Mouse (Mus musculus) retina, embryonic 14.5 days (tissue): ENCODE results near the gene Cep295.
"Not testable (repeated sequence)": the region's sequence is repeated elsewhere in the genome, so short reads cannot be mapped to it uniquely, and the experiment has no call there.

Source experiments
- DNase-seq: peaks from one replicate; pipeline ENCODE4 v3.0.0-alpha.2; 2015; ENCODE audit warnings: low spot score

Gene Cep295

DNA sequence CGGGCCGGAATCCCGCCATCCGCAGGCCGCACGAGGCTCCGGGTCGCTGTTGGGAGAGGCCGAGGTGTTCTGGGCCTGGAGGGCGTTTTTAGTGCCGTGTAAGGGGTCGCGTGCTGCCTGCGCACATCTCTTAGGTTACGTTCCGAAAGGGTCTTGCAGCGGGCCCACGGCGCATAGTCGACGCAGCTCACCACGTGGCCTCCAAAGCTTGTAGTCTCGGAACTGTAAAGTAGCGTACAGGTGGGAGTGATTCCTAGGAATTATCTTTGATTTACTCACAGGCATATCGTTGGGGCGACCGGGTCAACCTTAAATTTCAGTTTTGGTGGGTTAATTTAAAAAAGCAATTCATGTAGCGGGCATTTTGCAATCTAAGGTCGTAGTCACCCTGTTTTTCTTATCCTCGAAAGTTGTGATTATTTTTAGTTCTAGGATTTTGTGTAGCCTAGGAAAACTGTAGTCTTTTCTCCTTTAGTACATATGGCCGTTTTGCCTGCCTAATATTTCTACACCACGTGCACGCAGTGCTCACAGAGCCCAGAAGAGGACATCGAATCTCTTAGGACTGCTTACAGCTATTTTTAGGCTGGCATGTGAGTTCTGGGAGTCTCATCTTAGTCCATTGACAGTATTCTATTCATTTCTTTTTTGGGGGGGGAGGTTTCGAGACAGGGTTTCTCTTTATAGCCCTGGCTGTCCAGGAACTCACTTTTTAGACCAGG, 51.0 kb downstream of the Cep295 start, which contains the start of gene 4931406C07Rik:
4931406C07Rik (minus strand) TSS at position 51 of the 722 bp plus-strand sequence.
- DNase-seq = peak; percentile 28

- peak; percentile 97 for DNase-seq
Observed at GRCm38 (mm10) chr9:15305503-15306397, 51.8 kb downstream of the Cep295 start, which contains the start of gene Taf1d. Gene Taf1d, plus strand, starts transcription at chr9:15306214.

DNA sequence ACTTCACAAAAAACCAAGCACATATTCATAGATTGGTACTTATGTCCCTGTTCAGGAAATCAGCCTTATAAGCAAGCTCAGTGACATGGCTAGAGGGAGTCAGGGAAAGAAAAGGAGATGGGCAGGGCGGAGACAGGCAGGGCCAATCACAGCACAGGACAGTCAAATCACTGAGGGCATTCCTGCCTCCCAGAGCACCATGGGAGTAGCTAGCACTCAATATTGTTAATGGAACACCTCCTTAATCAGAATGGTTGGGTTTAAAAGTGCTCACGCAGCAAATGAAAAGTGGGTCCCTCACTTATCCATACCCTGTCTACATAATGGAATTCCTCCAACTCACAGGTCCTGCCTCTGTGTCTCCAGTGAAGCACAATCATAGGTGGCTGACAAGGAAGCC, 54.7 kb downstream of the Cep295 start:
- no peak for DNase-seq

DNA sequence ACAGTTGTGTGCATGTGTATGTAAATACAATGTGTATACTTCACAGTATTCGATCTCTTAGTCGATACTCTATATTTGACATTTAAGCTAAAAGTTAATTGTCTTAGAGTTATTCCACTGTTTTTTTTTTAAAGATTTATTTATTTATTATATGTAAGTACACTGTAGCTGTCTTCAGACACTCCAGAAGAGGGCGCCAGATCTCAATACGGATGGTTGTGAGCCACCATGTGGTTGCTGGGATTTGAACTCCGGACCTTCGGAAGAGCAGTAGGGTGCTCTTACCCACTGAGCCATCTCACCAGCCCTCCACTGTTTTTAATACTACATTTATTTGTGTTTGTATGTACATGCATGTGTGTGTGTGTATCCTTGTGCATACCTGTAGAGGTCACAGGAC, 55.6 kb downstream of the Cep295 start:
- DNase-seq = not testable (repeated sequence)

DNA sequence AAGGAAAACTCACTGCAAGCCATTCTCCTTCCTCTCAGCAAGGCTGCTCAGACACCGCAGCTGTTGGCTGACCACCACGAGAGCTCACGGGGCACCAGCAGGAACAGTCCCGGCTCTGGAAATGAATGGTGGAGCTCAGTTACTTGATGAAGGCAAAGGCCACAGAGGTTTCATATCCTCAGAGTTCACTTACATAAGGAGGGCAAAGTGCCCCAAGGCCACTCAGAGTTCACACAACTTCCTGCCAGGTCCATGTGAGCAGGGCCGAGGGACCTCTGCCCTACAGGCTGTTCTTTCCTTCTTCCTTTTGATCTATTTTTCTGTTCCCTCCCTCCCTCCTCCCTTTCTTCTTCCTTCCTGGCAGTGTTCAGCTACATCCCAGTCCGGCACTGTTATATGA, 56.2 kb downstream of the Cep295 start:
- DNase-seq = no peak

GRCm38 (mm10) chr9:15300056-15300455, 57.5 kb downstream of the Cep295 start:
- no peak for DNase-seq

DNA sequence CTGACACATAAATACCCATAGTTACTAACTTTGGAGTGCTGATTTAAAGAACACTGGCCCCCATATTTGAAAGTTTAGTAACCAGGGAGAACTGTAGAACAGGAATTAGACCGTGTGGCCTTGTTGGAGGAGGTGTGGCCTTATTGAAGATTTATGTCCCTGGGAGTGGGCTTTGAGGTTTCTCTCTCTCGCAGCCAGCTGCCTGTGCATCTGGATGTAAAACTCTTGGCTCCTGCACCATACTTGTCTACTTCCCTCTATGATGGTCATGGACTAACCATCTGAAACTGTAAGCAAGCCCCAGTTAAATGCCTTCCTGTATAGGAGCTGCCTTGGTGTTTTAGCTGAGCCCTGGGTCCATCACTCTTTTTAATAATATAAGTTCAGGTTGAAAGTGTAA, 59.1 kb downstream of the Cep295 start:
- DNase-seq = no peak

DNA sequence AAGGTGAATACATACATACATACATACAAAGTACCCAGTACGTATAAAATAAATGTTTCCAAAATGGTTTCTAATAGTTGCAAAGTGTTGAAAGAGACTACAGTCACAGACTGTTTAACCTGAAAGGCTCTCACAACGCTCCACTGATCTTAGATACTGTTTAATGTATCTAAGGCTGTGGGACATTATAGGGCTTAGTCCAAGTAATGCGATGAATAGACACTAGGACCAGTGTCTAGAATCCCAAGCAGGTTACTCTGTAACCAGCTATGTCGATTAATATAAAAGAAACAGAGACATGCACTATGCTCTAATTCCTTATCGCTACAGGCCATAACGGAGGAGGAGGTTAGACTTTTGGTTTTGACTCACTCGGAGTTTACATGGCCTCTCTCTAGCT, 60.5 kb downstream of the Cep295 start:
- no peak for DNase-seq

- DNase-seq = no peak
Observed at GRCm38 (mm10) chr9:15289251-15289650, 68.3 kb downstream of the Cep295 start.

DNA sequence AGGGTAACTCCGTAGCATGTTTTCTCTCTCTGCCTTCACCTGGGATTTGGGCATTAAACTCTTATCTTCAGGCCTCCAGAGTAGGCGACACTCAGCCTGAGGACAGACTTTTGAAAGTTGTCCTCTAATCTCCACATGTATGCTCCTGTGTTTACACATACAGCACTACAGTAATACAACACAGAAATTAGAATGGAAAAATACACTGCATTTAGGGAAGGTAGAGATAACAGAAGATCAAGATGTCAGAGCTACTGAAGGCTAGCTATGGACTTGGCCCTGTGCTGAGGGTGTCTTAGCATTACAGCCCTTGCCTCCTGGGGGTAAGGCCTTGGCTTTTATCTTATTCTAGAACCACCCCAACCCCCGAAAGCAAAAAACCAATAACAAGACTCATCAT, 69.2 kb downstream of the Cep295 start:
- DNase-seq = no peak

- DNase-seq = no peak
Observed at GRCm38 (mm10) chr9:15287846-15288245, 69.7 kb downstream of the Cep295 start.

DNA sequence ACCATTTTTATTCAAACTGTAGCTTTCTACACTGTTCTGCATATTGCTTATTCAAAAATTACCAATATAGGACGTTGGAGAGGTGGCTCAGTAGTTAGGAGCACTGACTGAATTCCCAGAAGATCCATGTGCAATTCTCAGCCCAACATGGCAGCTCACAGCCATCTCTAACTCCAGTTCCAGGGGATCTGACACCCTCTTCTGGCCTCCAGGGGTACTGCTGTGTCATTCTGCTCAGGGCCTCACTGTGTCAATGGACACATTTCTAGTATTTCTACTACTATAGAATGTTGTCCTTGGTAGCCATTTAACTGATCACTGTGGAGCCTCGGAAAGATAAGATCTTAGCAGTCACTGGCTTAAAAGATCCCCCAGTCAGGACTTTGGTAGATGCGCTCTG, 72.1 kb downstream of the Cep295 start:
- no peak for DNase-seq

GRCm38 (mm10) chr9:15280491-15280879, 77.1 kb downstream of the Cep295 start:
- peak; percentile 3 for DNase-seq

GRCm38 (mm10) chr9:15279649-15280490, 77.7 kb downstream of the Cep295 start, which contains the start of gene Med17:
Gene Med17, minus strand, starts transcription at chr9:15279931.
- DNase-seq = peak; percentile 98

DNA sequence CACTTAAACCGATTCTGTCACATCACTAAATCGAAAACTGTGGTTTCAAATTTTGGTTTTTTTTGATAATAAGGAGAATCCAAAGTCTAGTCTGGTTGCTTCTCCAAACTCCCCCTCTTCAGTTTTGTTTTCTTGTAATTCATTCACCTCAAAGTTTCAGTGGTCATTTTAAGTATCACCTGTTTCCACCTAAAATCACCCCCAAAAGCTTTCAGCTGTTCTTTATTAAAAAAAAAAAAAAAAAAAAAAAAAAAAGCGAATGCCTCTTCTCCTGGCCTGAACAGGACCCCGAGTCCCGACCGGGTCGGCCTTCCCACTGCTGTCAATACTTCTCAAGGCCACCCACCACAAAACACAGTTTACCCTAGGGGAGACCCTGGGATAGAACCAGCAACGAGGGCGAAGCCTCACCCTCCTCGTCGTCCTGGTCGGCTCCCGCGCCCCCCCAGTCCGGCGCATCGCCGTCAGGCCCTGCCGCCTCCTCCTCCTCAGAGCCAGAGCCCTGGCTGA, 78.4 kb downstream of the Cep295 start:
- DNase-seq = no peak

DNA sequence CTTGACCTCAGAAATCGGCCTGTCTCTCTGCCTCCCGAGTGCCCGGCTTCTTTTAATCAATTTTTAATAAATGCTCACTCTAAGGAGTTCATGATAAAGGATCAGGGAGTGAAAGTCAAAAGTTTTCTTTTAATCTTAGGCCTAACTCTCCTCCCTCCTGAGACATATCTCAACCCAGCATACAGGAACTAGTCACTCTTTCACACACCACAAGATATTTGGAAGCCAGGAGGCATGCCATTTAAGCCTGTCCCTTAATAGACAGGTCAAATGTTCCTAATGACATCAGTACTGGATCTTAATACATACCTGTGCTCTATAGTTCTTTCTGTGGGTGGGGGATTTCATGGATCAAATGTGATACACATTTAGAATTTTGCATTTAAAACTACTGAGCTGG, 79.2 kb downstream of the Cep295 start:
- DNase-seq = no peak

GRCm38 (mm10) chr9:15276855-15277254, 80.7 kb downstream of the Cep295 start:
- DNase-seq = no peak

GRCm38 (mm10) chr9:15273981-15274380, 83.6 kb downstream of the Cep295 start:
- DNase-seq = no peak
